Mouse (Mus musculus): ENCODE data around the gene Mmgt2. TPM values are rescaled to one million over a fixed set of nuclear protein-coding genes. Genes with fewer than 3 reads are reported as not detected.
A peak's percentile ranks its signal among the peaks of the same experiment; 100 is the strongest.

The Mmgt2 gene
- polyA plus RNA-seq, 1 experiment from 2014 or later = 21.6 TPM

- H3K4me3 ChIP-seq (replicated peaks; ENCODE audit: low read depth, low read length) = no peak overlapping the region
- ATAC-seq (ENCODE audit: low FRiP score, low TSS enrichment) (peak; percentile 82; the same call in 1 of the 2 replicates), DNase-seq (peak; percentile 93)
- H3K9me3 ChIP-seq (ENCODE audit: control insufficient read depth, low read length) = no peaks in the 10 kb centered on the region
- H3K4me1 ChIP-seq (ENCODE audit: control insufficient read depth, insufficient read depth, low read length) = no peaks in the 10 kb centered on the region; the same call in 1 of the 2 replicates
- H3K9ac ChIP-seq (replicated peaks; ENCODE audit: low read length) = no peak overlapping the region; the same call in 1 of the 2 replicates
- peak overlapping the region; percentile 45 for H3K4me2 ChIP-seq (ENCODE audit: low read length)
- WGBS = 16% methylated on average over 17 of the region's 17 CpGs
- no peaks in the 10 kb centered on the region for H3K27me3 ChIP-seq (ENCODE audit: control insufficient read depth, insufficient read depth, low read length)
- H3K36me3 ChIP-seq (ENCODE audit: control insufficient read depth, insufficient read depth, low read length) = no peaks in the 10 kb centered on the region
- H3K27ac ChIP-seq (replicated peaks; ENCODE audit: low read depth, low read length) = 0 out of 2 replicates have a peak overlapping the region, but pooled peaks have one; percentile 33
Measured at GRCm38 (mm10) chr11:62675480-62676289, 27.2 kb downstream of the Mmgt2 start.

GRCm38 (mm10) chr11:62676290-62676596 is 27.8 kb downstream of the Mmgt2 start:
- H3K9ac ChIP-seq (replicated peaks; ENCODE audit: low read length) = no peak overlapping the region; the same call in 1 of the 2 replicates
- no peak overlapping the region for H3K4me2 ChIP-seq (ENCODE audit: low read length)
- no peak overlapping the region for H3K4me3 ChIP-seq (replicated peaks; ENCODE audit: low read depth, low read length)
- no peaks in the 10 kb centered on the region for H3K27me3 ChIP-seq (ENCODE audit: control insufficient read depth, insufficient read depth, low read length)
- H3K36me3 ChIP-seq (ENCODE audit: control insufficient read depth, insufficient read depth, low read length) = no peaks in the 10 kb centered on the region
- peak overlapping the region; percentile 33; the same call in 1 of the 2 replicates for H3K27ac ChIP-seq (replicated peaks; ENCODE audit: low read depth, low read length)
- ATAC-seq (ENCODE audit: low FRiP score, low TSS enrichment) (no peak; the same call in 1 of the 2 replicates), DNase-seq (no peak)
- WGBS = 92% methylated on average over 4 of the region's 4 CpGs
- no peaks in the 10 kb centered on the region; the same call in 1 of the 2 replicates for H3K4me1 ChIP-seq (ENCODE audit: control insufficient read depth, insufficient read depth, low read length)
- H3K9me3 ChIP-seq (ENCODE audit: control insufficient read depth, low read length) = no peaks in the 10 kb centered on the region

- no peaks in the 10 kb centered on the region for H3K27me3 ChIP-seq (ENCODE audit: control insufficient read depth, insufficient read depth, low read length)
- no peaks in the 10 kb centered on the region for H3K9me3 ChIP-seq (ENCODE audit: control insufficient read depth, low read length)
- H3K27ac ChIP-seq (replicated peaks; ENCODE audit: low read depth, low read length) = no peak overlapping the region
- ATAC-seq (ENCODE audit: low FRiP score, low TSS enrichment) (no peak), DNase-seq (no peak)
- H3K4me1 ChIP-seq (ENCODE audit: control insufficient read depth, insufficient read depth, low read length) = no peaks in the 10 kb centered on the region; the same call in 1 of the 2 replicates
- WGBS = 90% methylated on average over 7 of the region's 7 CpGs
- no peak overlapping the region for H3K4me2 ChIP-seq (ENCODE audit: low read length)
- H3K36me3 ChIP-seq (ENCODE audit: control insufficient read depth, insufficient read depth, low read length) = no peaks in the 10 kb centered on the region
- H3K9ac ChIP-seq (replicated peaks; ENCODE audit: low read length) = no peak overlapping the region
- no peak overlapping the region for H3K4me3 ChIP-seq (replicated peaks; ENCODE audit: low read depth, low read length)
Measured at GRCm38 (mm10) chr11:62678778-62679354, 30.4 kb downstream of the Mmgt2 start.

GRCm38 (mm10) chr11:62679954-62680353 is 31.5 kb downstream of the Mmgt2 start:
- ATAC-seq (ENCODE audit: low FRiP score, low TSS enrichment) = no peak
- Histone ChIP-seq H3K27ac (replicated peaks; ENCODE audit: low read depth, low read length) (no peak overlapping the region), H3K4me2 (ENCODE audit: low read length) (no peak overlapping the region)

GRCm38 (mm10) chr11:62691592-62691991 is 43.1 kb downstream of the Mmgt2 start:
- WGBS = 90% methylated on average over 3 of the region's 3 CpGs
- no peak overlapping the region for H3K4me2 ChIP-seq (ENCODE audit: low read length)
- no peaks in the 10 kb centered on the region for H3K36me3 ChIP-seq (ENCODE audit: control insufficient read depth, insufficient read depth, low read length)
- H3K9ac ChIP-seq (replicated peaks; ENCODE audit: low read length) = no peak overlapping the region
- ATAC-seq (ENCODE audit: low FRiP score, low TSS enrichment) (no peak), DNase-seq (no peak)
- H3K4me1 ChIP-seq (ENCODE audit: control insufficient read depth, insufficient read depth, low read length) = no peaks in the 10 kb centered on the region
- H3K9me3 ChIP-seq (ENCODE audit: control insufficient read depth, low read length) = no peaks in the 10 kb centered on the region
- no peaks in the 10 kb centered on the region for H3K27me3 ChIP-seq (ENCODE audit: control insufficient read depth, insufficient read depth, low read length)
- no peak overlapping the region for H3K27ac ChIP-seq (replicated peaks; ENCODE audit: low read depth, low read length)
- no peak overlapping the region for H3K4me3 ChIP-seq (replicated peaks; ENCODE audit: low read depth, low read length)

More at GRCm38 (mm10) chr11:62679954-62680353, 31.5 kb downstream of the Mmgt2 start:
- no peaks in the 10 kb centered on the region for H3K27me3 ChIP-seq (ENCODE audit: control insufficient read depth, insufficient read depth, low read length)
- no peaks in the 10 kb centered on the region; the same call in 1 of the 2 replicates for H3K4me1 ChIP-seq (ENCODE audit: control insufficient read depth, insufficient read depth, low read length)
- no peak overlapping the region for H3K9ac ChIP-seq (replicated peaks; ENCODE audit: low read length)
- no peaks in the 10 kb centered on the region for H3K36me3 ChIP-seq (ENCODE audit: control insufficient read depth, insufficient read depth, low read length)
- H3K9me3 ChIP-seq (ENCODE audit: control insufficient read depth, low read length) = no peaks in the 10 kb centered on the region
- H3K4me3 ChIP-seq (replicated peaks; ENCODE audit: low read depth, low read length) = no peak overlapping the region
- DNase-seq = no peak
- WGBS = 82% methylated on average over 4 of the region's 4 CpGs

GRCm38 (mm10) chr11:62693299-62694184 is 45.1 kb downstream of the Mmgt2 start:
- H3K9ac ChIP-seq (replicated peaks; ENCODE audit: low read length) = no peak overlapping the region
- DNase-seq = peak; percentile 93
- ATAC-seq (ENCODE audit: low FRiP score, low TSS enrichment) = no peak

GRCm38 (mm10) chr11:62695126-62695525 is 46.7 kb downstream of the Mmgt2 start:
- 93% methylated on average over 8 of the region's 8 CpGs for WGBS

More at GRCm38 (mm10) chr11:62693299-62694184, 45.1 kb downstream of the Mmgt2 start:
- H3K4me2 ChIP-seq (ENCODE audit: low read length) = no peak overlapping the region
- 0 out of 2 replicates have a peak overlapping the region, but pooled peaks have one; percentile 32 for H3K27ac ChIP-seq (replicated peaks; ENCODE audit: low read depth, low read length)
- no peaks in the 10 kb centered on the region for H3K9me3 ChIP-seq (ENCODE audit: control insufficient read depth, low read length)
- no peaks in the 10 kb centered on the region for H3K36me3 ChIP-seq (ENCODE audit: control insufficient read depth, insufficient read depth, low read length)
- H3K27me3 ChIP-seq (ENCODE audit: control insufficient read depth, insufficient read depth, low read length) = no peaks in the 10 kb centered on the region
- H3K4me3 ChIP-seq (replicated peaks; ENCODE audit: low read depth, low read length) = no peak overlapping the region
- no peaks in the 10 kb centered on the region for H3K4me1 ChIP-seq (ENCODE audit: control insufficient read depth, insufficient read depth, low read length)
- 24% methylated on average over 9 of the region's 11 CpGs for WGBS

GRCm38 (mm10) chr11:62699749-62700148 is 51.3 kb downstream of the Mmgt2 start:
- Histone ChIP-seq H3K4me3 (replicated peaks; ENCODE audit: low read depth, low read length) (no peak overlapping the region), H3K27ac (replicated peaks; ENCODE audit: low read depth, low read length) (no peak overlapping the region), H3K27me3 (ENCODE audit: control insufficient read depth, insufficient read depth, low read length) (no peaks in the 10 kb centered on the region), H3K4me1 (ENCODE audit: control insufficient read depth, insufficient read depth, low read length) (no peaks in the 10 kb centered on the region), H3K9ac (replicated peaks; ENCODE audit: low read length) (no peak overlapping the region), H3K4me2 (ENCODE audit: low read length) (no peak overlapping the region), H3K9me3 (ENCODE audit: control insufficient read depth, low read length) (no peaks in the 10 kb centered on the region), H3K36me3 (ENCODE audit: control insufficient read depth, insufficient read depth, low read length) (no peaks in the 10 kb centered on the region)
- DNase-seq (peak; percentile 26), ATAC-seq (ENCODE audit: low FRiP score, low TSS enrichment) (no peak)
- 74% methylated on average over 4 of the region's 4 CpGs for WGBS

More at GRCm38 (mm10) chr11:62695126-62695525, 46.7 kb downstream of the Mmgt2 start:
- no peak for ATAC-seq (ENCODE audit: low FRiP score, low TSS enrichment)
- no peak overlapping the region for H3K4me3 ChIP-seq (replicated peaks; ENCODE audit: low read depth, low read length)
- H3K36me3 ChIP-seq (ENCODE audit: control insufficient read depth, insufficient read depth, low read length) = no peaks in the 10 kb centered on the region
- H3K27ac ChIP-seq (replicated peaks; ENCODE audit: low read depth, low read length) = no peak overlapping the region
- H3K4me2 ChIP-seq (ENCODE audit: low read length) = no peak overlapping the region
- no peak overlapping the region for H3K9ac ChIP-seq (replicated peaks; ENCODE audit: low read length)
- H3K9me3 ChIP-seq (ENCODE audit: control insufficient read depth, low read length) = no peaks in the 10 kb centered on the region
- DNase-seq = no peak
- no peaks in the 10 kb centered on the region for H3K27me3 ChIP-seq (ENCODE audit: control insufficient read depth, insufficient read depth, low read length)
- no peaks in the 10 kb centered on the region for H3K4me1 ChIP-seq (ENCODE audit: control insufficient read depth, insufficient read depth, low read length)

Data from midbrain, embryonic 14.5 days (tissue).